Mouse (Mus musculus): Measurements from ENCODE around the gene Ccr2. TPM values are rescaled to one million over a fixed set of nuclear protein-coding genes. Genes with fewer than 3 reads are reported as not detected.
"Not testable (repeated sequence)": the region's sequence is repeated elsewhere in the genome, so short reads cannot be mapped to it uniquely, and the experiment has no call there.

The Ccr2 gene
- polyA plus RNA-seq, 1 experiment from 2014 or later = 0.28 TPM

GRCm38 (mm10) chr9:124126373-124126772 is 24.6 kb downstream of the Ccr2 start:
- no peak for ATAC-seq (ENCODE audit: low FRiP score)
- no peak overlapping the region for H3K9ac ChIP-seq (replicated peaks)
- no peak overlapping the region for H3K4me2 ChIP-seq
- WGBS = 83% methylated on average over 5 of the region's 5 CpGs
- no peaks in the 10 kb centered on the region for H3K36me3 ChIP-seq
- no peaks in the 10 kb centered on the region for H3K9me3 ChIP-seq (replicated peaks)
- no peaks in the 10 kb centered on the region for H3K27me3 ChIP-seq (replicated peaks)
- H3K27ac ChIP-seq (replicated peaks) = no peak overlapping the region
- no peaks in the 10 kb centered on the region for H3K4me1 ChIP-seq
- no peak overlapping the region for H3K4me3 ChIP-seq (replicated peaks)

- Histone ChIP-seq H3K4me3 (replicated peaks) (no peak overlapping the region), H3K27ac (replicated peaks) (no peak overlapping the region), H3K27me3 (replicated peaks) (no peaks in the 10 kb centered on the region), H3K4me1 (no peaks in the 10 kb centered on the region), H3K36me3 (no peaks in the 10 kb centered on the region), H3K9me3 (replicated peaks) (no peaks in the 10 kb centered on the region), H3K4me2 (no peak overlapping the region), H3K9ac (replicated peaks) (no peak overlapping the region)
- WGBS = 45% methylated on average over 4 of the region's 4 CpGs
- ATAC-seq (ENCODE audit: low FRiP score) = no peak
Observed at GRCm38 (mm10) chr9:124127412-124127811, 25.7 kb downstream of the Ccr2 start.

GRCm38 (mm10) chr9:124128379-124128778 is 26.6 kb downstream of the Ccr2 start:
- Histone ChIP-seq H3K9ac (replicated peaks) (no peak overlapping the region), H3K4me2 (no peak overlapping the region), H3K4me3 (replicated peaks) (no peak overlapping the region), H3K27ac (replicated peaks) (no peak overlapping the region), H3K27me3 (replicated peaks) (no peaks in the 10 kb centered on the region), H3K36me3 (no peaks in the 10 kb centered on the region), H3K4me1 (no peaks in the 10 kb centered on the region), H3K9me3 (replicated peaks) (no peaks in the 10 kb centered on the region)
- WGBS = 5% methylated on average over 1 of the region's 1 CpGs
- ATAC-seq (ENCODE audit: low FRiP score) = no peak

- WGBS = 91% methylated on average over 2 of the region's 2 CpGs
- H3K4me1 ChIP-seq; H3K9me3 ChIP-seq (replicated peaks); H3K36me3 ChIP-seq; H3K9ac ChIP-seq (replicated peaks); H3K4me2 ChIP-seq; H3K27me3 ChIP-seq (replicated peaks); ATAC-seq (ENCODE audit: low FRiP score); H3K27ac ChIP-seq (replicated peaks); H3K4me3 ChIP-seq (replicated peaks): not testable (repeated sequence)
Observed at GRCm38 (mm10) chr9:124132899-124133298, 31.1 kb downstream of the Ccr2 start.

DNA sequence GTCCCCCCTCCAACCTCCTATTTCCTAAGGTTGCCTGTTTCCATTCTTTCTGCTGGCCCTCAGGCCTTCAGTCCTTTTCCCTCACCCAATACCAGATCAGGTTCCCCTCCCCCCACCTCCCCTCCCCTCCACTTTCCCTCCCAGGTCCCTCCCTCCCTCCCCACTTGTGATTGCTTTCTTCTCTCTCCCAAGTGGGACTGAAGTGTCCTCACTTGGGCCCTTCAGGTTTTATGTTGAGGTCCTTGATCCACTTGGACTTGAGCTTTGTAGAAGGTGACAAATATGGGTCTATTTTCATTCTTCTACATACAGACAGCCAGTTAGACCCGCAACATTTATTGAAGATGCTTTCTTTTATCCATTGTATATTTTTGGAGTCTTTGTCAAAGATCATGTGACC is 33.2 kb downstream of the Ccr2 start:
- not testable (repeated sequence) for H3K9me3 ChIP-seq (replicated peaks); H3K4me1 ChIP-seq; H3K27me3 ChIP-seq (replicated peaks); H3K4me3 ChIP-seq (replicated peaks); H3K36me3 ChIP-seq; ATAC-seq (ENCODE audit: low FRiP score); H3K4me2 ChIP-seq; H3K27ac ChIP-seq (replicated peaks); H3K9ac ChIP-seq (replicated peaks)
- WGBS = 95% methylated on average over 1 of the region's 1 CpGs

DNA sequence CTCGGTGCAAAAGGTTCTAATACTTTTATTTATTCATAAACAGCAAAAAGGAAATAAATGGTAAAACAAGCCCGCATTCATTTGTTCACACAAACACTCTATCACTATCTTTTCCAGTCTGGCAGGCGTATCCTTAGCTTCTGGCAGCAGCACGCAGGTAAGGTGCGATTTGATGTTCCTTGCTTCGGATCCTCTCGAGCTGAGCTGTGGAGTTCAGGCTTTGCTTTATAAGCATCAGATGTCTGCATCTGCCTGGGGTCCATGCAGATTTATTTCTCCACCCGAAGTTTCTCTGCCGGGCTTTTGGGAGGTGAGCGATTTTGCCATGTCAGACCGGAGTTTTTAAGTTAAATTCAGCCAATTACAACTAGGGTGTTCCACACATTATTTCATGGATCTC is 35.9 kb downstream of the Ccr2 start:
- ATAC-seq (ENCODE audit: low FRiP score) = no peak
- Histone ChIP-seq H3K27me3 (replicated peaks) (no peaks in the 10 kb centered on the region), H3K4me3 (replicated peaks) (no peak overlapping the region), H3K27ac (replicated peaks) (no peak overlapping the region), H3K36me3 (no peaks in the 10 kb centered on the region), H3K4me1 (no peaks in the 10 kb centered on the region), H3K9ac (replicated peaks) (no peak overlapping the region), H3K9me3 (replicated peaks) (no peaks in the 10 kb centered on the region), H3K4me2 (no peak overlapping the region)
- 83% methylated on average over 11 of the region's 11 CpGs for WGBS

- no peak for ATAC-seq (ENCODE audit: low FRiP score)
- no peak overlapping the region for H3K4me3 ChIP-seq (replicated peaks)
- no peaks in the 10 kb centered on the region for H3K36me3 ChIP-seq
- no peaks in the 10 kb centered on the region for H3K9me3 ChIP-seq (replicated peaks)
- H3K9ac ChIP-seq (replicated peaks) = no peak overlapping the region
- no peak overlapping the region for H3K4me2 ChIP-seq
- no peaks in the 10 kb centered on the region for H3K27me3 ChIP-seq (replicated peaks)
- H3K27ac ChIP-seq (replicated peaks) = no peak overlapping the region
- no peaks in the 10 kb centered on the region for H3K4me1 ChIP-seq
- 70% methylated on average over 4 of the region's 4 CpGs for WGBS
Observed at GRCm38 (mm10) chr9:124138055-124138775, 36.5 kb downstream of the Ccr2 start.

GRCm38 (mm10) chr9:124143678-124144077 is 41.9 kb downstream of the Ccr2 start:
- no peak overlapping the region for H3K4me2 ChIP-seq
- no peaks in the 10 kb centered on the region for H3K36me3 ChIP-seq
- H3K27me3 ChIP-seq (replicated peaks) = no peaks in the 10 kb centered on the region
- H3K9ac ChIP-seq (replicated peaks) = no peak overlapping the region
- H3K4me3 ChIP-seq (replicated peaks) = no peak overlapping the region
- no peak for ATAC-seq (ENCODE audit: low FRiP score)
- WGBS = 91% methylated on average over 1 of the region's 1 CpGs
- H3K9me3 ChIP-seq (replicated peaks) = no peaks in the 10 kb centered on the region
- H3K4me1 ChIP-seq = no peaks in the 10 kb centered on the region
- no peak overlapping the region for H3K27ac ChIP-seq (replicated peaks)

DNA sequence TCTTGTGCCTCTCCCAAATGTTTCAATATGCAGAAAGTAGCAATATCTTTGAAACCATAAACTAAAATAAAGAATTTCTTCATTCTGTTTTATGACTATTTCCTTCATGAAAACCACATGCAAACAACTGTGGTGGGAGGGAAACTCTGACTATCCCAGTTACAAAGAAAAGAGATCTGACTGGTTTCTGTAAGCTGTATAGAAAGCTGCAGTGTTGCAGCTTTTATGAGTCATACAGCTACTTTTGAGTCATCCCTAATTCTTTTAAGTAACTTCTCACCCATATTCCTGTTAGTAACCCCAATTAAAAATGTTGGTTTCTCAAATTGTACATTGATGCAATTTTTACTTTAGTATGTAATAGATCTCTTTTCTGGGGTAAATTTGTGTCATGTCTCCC is 44.6 kb downstream of the Ccr2 start:
- Histone ChIP-seq H3K9me3 (replicated peaks) (no peaks in the 10 kb centered on the region), H3K4me3 (replicated peaks) (no peak overlapping the region)

More for the DNA sequence above, 44.6 kb downstream of the Ccr2 start:
- Histone ChIP-seq H3K27me3 (replicated peaks) (no peaks in the 10 kb centered on the region), H3K27ac (replicated peaks) (no peak overlapping the region), H3K4me1 (no peaks in the 10 kb centered on the region), H3K4me2 (no peak overlapping the region), H3K9ac (replicated peaks) (no peak overlapping the region), H3K36me3 (no peaks in the 10 kb centered on the region)
- ATAC-seq (ENCODE audit: low FRiP score) = no peak

Other genes with a start within 250 kb of the Ccr2 start
- gene Xcr1, start 239.9 kb upstream of the Ccr2 start, polyA plus RNA-seq (2015; fragmentation: Nextera tagmentation; extraction: Ambion mirVana) = 0.06 and 0.08 TPM in 2 replicates
- gene Ccr1, start 133.3 kb upstream of the Ccr2 start, polyA plus RNA-seq (2015; fragmentation: Nextera tagmentation; extraction: Ambion mirVana) = 0.65 and 1.5 TPM in 2 replicates
- not detected in 2 replicates for gene Ccr1l1, start 123.5 kb upstream of the Ccr2 start, polyA plus RNA-seq (2015; fragmentation: Nextera tagmentation; extraction: Ambion mirVana)
- 0.05 TPM in 1 of 2 replicates, not detected in the other for gene Ccr3, start 80.0 kb upstream of the Ccr2 start, polyA plus RNA-seq (2015; fragmentation: Nextera tagmentation; extraction: Ambion mirVana)
- 0.86 and 0.95 TPM in 2 replicates for gene Ccr5, start 19.6 kb downstream of the Ccr2 start, polyA plus RNA-seq (2015; fragmentation: Nextera tagmentation; extraction: Ambion mirVana)
- 11.5 and 12.7 TPM in 2 replicates for gene 2010315B03Rik, start 210.7 kb downstream of the Ccr2 start, polyA plus RNA-seq (2015; fragmentation: Nextera tagmentation; extraction: Ambion mirVana)